Mouse (Mus musculus) ES-E14 (cell line): Measurements from ENCODE around the gene Adgrf3.

Experiments
- CHD2 ChIP-seq: IDR thresholded peaks from 2 replicates; pipeline ENCODE4 v1.6.1; 2014; ENCODE audit warnings: mild to moderate bottlenecking, low read depth, low read length, inconsistent platforms
- HCFC1 ChIP-seq: IDR thresholded peaks from 2 replicates; pipeline ENCODE4 v1.6.1; 2012; ENCODE audit warnings: low read length, inconsistent platforms, borderline replicate concordance; ENCODE audit not compliant: insufficient read depth
- MAFK ChIP-seq: IDR thresholded peaks from 2 replicates; pipeline ENCODE4 v1.6.1; 2014; ENCODE audit warnings: mild to moderate bottlenecking, low read depth, low read length, inconsistent platforms; ENCODE audit not compliant: insufficient read depth
- ZC3H11A ChIP-seq: IDR thresholded peaks from 2 replicates; pipeline ENCODE4 v1.6.1; 2012; ENCODE audit warnings: low read depth, mild to moderate bottlenecking, inconsistent platforms, low read length, borderline replicate concordance
- ZNF384 ChIP-seq: IDR thresholded peaks from 2 replicates; pipeline ENCODE4 v1.6.1; 2012; ENCODE audit warnings: low read depth, low read length, inconsistent platforms

DNA sequence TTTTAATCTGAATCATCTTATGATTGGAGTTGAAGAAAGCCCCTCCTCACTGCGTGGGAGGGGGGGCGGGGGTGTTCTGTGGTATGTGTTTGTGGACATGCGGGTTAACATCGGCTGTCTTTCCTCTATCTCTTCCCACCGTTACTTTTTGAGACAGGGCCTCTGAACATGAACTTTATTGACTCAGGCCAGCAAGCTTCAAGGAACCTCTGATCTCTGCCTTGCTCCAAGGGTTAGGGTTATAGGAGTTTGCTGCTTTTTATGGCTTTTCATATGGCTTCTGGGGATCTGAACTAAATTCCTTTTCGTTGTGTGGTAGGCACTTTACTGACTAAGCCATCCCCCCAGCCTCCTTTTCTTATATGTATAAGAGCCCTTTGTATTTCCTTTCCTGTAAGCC lies 43.2 kb downstream of the Adgrf3 start:
- TF ChIP-seq CHD2 = no peak
- no peak for TF ChIP-seq ZNF384
- TF ChIP-seq ZC3H11A = no peak
- no peak for TF ChIP-seq MAFK
- TF ChIP-seq HCFC1 = no peak
